Mouse (Mus musculus): ENCODE measurements around the gene Rala. TPM values are rescaled to one million over a fixed set of nuclear protein-coding genes. Genes with fewer than 3 reads are reported as not detected.

Gene Rala
- polyA plus RNA-seq, 1 experiment from 2014 or later = 239 TPM

- no peak overlapping the region for H3K9ac ChIP-seq (replicated peaks)
- no peaks in the 10 kb centered on the region for H3K9me3 ChIP-seq (replicated peaks)
- H3K27me3 ChIP-seq (replicated peaks) = no peaks in the 10 kb centered on the region
- H3K36me3 ChIP-seq = no peaks in the 10 kb centered on the region
- WGBS = 94% methylated on average over 2 of the region's 2 CpGs
- H3K4me2 ChIP-seq = no peak overlapping the region
- H3K27ac ChIP-seq (replicated peaks) = no peak overlapping the region
- no peaks in the 10 kb centered on the region for H3K4me1 ChIP-seq
- no peak for ATAC-seq (ENCODE audit: low FRiP score)
- H3K4me3 ChIP-seq (replicated peaks) = no peak overlapping the region
These were observed 77.3 kb downstream of the Rala start for GRCm38 (mm10) chr13:17866741-17867140.

- 89% methylated on average over 6 of the region's 6 CpGs for WGBS
- H3K27me3 ChIP-seq (replicated peaks) = no peaks in the 10 kb centered on the region
- no peak for ATAC-seq (ENCODE audit: low FRiP score)
- H3K36me3 ChIP-seq = no peaks in the 10 kb centered on the region
- no peak overlapping the region for H3K4me3 ChIP-seq (replicated peaks)
- no peak overlapping the region for H3K9ac ChIP-seq (replicated peaks)
- no peak overlapping the region for H3K4me2 ChIP-seq
- H3K4me1 ChIP-seq = peaks cover 13% of the 10 kb centered on the region
- no peaks in the 10 kb centered on the region for H3K9me3 ChIP-seq (replicated peaks)
- no peak overlapping the region for H3K27ac ChIP-seq (replicated peaks)
These were observed 83.5 kb downstream of the Rala start for GRCm38 (mm10) chr13:17860536-17860935.

DNA sequence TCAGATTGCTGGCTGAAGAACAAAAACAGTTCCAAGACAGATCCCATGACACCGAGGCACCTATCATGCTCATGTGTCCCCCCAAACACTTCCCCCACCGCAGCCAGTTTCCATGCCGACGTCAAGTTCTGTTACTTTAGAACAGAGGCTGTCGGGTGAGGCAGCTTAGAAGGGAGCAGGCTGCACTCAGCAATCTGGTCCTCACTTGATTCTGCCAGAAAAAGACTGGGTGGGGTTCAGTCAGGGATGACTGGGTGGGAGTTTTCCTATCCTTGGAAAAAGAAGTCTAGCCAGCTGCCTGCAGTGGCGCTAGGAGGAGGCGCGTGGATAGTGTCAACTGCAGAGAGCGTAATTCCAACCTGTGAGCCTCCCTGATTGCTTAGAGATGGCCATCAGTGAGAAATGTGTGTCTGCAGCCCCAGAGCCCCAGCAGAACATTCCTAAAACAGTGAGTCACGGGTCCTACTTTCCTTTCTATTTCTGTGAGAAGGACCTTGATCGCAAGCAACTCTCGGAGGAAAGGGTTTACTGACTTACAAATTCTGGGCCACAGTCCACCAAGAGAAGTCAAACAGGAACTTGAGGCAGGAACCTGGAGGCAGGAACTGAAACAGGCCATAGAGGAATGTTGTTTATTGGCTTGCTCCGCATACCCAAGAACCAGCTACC lies 84.5 kb downstream of the Rala start:
- H3K36me3 ChIP-seq = no peaks in the 10 kb centered on the region
- no peaks in the 10 kb centered on the region for H3K27me3 ChIP-seq (replicated peaks)
- H3K4me2 ChIP-seq = no peak overlapping the region
- 89% methylated on average over 13 of the region's 13 CpGs for WGBS
- H3K9ac ChIP-seq (replicated peaks) = no peak overlapping the region
- H3K4me3 ChIP-seq (replicated peaks) = no peak overlapping the region
- no peak for ATAC-seq (ENCODE audit: low FRiP score)
- H3K9me3 ChIP-seq (replicated peaks) = no peaks in the 10 kb centered on the region
- H3K4me1 ChIP-seq = peaks cover 22% of the 10 kb centered on the region
- H3K27ac ChIP-seq (replicated peaks) = no peak overlapping the region

DNA sequence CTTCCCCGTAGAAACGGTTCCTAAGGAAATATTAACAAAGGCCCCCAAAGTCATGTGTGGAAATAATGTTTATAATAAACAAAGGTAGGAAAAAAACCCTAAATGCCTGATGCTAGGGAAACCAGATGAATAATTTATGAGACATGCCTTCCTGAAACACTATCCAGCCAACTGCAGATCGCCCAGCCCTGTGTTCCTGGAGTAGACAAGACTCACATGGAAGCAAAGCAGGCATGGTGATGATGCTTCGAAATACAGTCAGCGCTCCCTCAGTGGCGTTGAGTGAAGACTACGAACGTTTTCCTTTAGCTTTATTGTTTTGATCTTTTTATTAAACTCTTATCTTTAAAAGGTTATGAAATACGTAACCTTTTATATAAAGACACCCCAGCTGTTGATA lies 87.0 kb downstream of the Rala start:
- Histone ChIP-seq H3K9ac (replicated peaks) (no peak overlapping the region), H3K4me1 (peaks cover 22% of the 10 kb centered on the region), H3K9me3 (replicated peaks) (no peaks in the 10 kb centered on the region), H3K4me2 (no peak overlapping the region), H3K4me3 (replicated peaks) (no peak overlapping the region), H3K27me3 (replicated peaks) (no peaks in the 10 kb centered on the region), H3K36me3 (no peaks in the 10 kb centered on the region), H3K27ac (replicated peaks) (no peak overlapping the region)
- 68% methylated on average over 9 of the region's 9 CpGs for WGBS
- peak; percentile 60 for ATAC-seq (ENCODE audit: low FRiP score)

- Histone ChIP-seq H3K27ac (replicated peaks) (no peak overlapping the region; the same call in 1 of the 2 replicates), H3K27me3 (replicated peaks) (no peaks in the 10 kb centered on the region), H3K9ac (replicated peaks) (no peak overlapping the region), H3K4me1 (peaks cover 22% of the 10 kb centered on the region), H3K4me3 (replicated peaks) (no peak overlapping the region), H3K36me3 (no peaks in the 10 kb centered on the region), H3K9me3 (replicated peaks) (no peaks in the 10 kb centered on the region), H3K4me2 (peak overlapping the region; percentile 38)
- peak; percentile 65; the same call in 1 of the 2 replicates for ATAC-seq (ENCODE audit: low FRiP score)
- WGBS = 14% methylated on average over 13 of the region's 13 CpGs
These were observed 88.4 kb downstream of the Rala start for GRCm38 (mm10) chr13:17855492-17856138.

- ATAC-seq (ENCODE audit: low FRiP score) = no peak
- no peaks in the 10 kb centered on the region for H3K36me3 ChIP-seq
- H3K4me1 ChIP-seq = peaks cover 22% of the 10 kb centered on the region
- no peak overlapping the region for H3K4me2 ChIP-seq
- no peak overlapping the region for H3K27ac ChIP-seq (replicated peaks)
- H3K9me3 ChIP-seq (replicated peaks) = no peaks in the 10 kb centered on the region
- no peaks in the 10 kb centered on the region for H3K27me3 ChIP-seq (replicated peaks)
- no peak overlapping the region for H3K9ac ChIP-seq (replicated peaks)
- WGBS = 62% methylated on average over 6 of the region's 6 CpGs
- no peak overlapping the region for H3K4me3 ChIP-seq (replicated peaks)
These were observed 89.3 kb downstream of the Rala start for GRCm38 (mm10) chr13:17854755-17855154.

GRCm38 (mm10) chr13:17843336-17843735 lies 100.7 kb downstream of the Rala start:
- Histone ChIP-seq H3K4me1 (no peaks in the 10 kb centered on the region), H3K27ac (replicated peaks) (no peak overlapping the region), H3K27me3 (replicated peaks) (no peaks in the 10 kb centered on the region), H3K4me3 (replicated peaks) (no peak overlapping the region), H3K4me2 (no peak overlapping the region), H3K9me3 (replicated peaks) (no peaks in the 10 kb centered on the region), H3K9ac (replicated peaks) (no peak overlapping the region), H3K36me3 (no peaks in the 10 kb centered on the region)
- 89% methylated on average over 2 of the region's 2 CpGs for WGBS
- ATAC-seq (ENCODE audit: low FRiP score) = no peak

GRCm38 (mm10) chr13:17842756-17843155 lies 101.3 kb downstream of the Rala start:
- 16% methylated on average over 4 of the region's 4 CpGs for WGBS
- ATAC-seq (ENCODE audit: low FRiP score) = no peak
- H3K36me3 ChIP-seq = no peaks in the 10 kb centered on the region
- H3K4me2 ChIP-seq = no peak overlapping the region
- no peak overlapping the region for H3K27ac ChIP-seq (replicated peaks)
- H3K9me3 ChIP-seq (replicated peaks) = no peaks in the 10 kb centered on the region
- no peak overlapping the region for H3K4me3 ChIP-seq (replicated peaks)
- H3K4me1 ChIP-seq = 0 out of 2 replicates have a peak, but pooled peaks cover 2% of the 10 kb centered on the region
- no peak overlapping the region for H3K9ac ChIP-seq (replicated peaks)
- H3K27me3 ChIP-seq (replicated peaks) = no peaks in the 10 kb centered on the region

DNA sequence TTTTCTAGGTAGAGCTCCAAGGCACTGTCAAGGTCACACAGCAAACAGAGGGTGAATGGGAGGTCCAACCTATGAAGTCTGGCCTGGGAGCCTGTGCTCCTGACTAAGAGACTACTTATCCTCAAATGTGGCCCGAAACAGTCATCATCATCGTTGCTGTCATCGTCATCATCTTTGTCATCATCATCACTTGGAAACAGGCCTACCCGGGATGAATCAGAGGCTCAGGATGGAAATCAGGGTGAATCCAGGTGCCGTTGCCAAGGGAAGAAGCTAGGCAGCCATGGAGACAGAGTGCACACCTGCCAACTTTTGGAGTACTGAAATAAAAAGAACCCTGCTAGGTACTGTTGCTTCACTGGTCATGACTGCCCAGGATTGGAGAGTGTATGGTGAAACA lies 104.9 kb downstream of the Rala start:
- no peaks in the 10 kb centered on the region for H3K27me3 ChIP-seq (replicated peaks)
- no peak overlapping the region for H3K27ac ChIP-seq (replicated peaks)
- H3K9me3 ChIP-seq (replicated peaks) = no peaks in the 10 kb centered on the region
- no peak overlapping the region for H3K9ac ChIP-seq (replicated peaks)
- H3K4me2 ChIP-seq = no peak overlapping the region
- no peaks in the 10 kb centered on the region for H3K36me3 ChIP-seq
- 85% methylated on average over 5 of the region's 5 CpGs for WGBS
- ATAC-seq (ENCODE audit: low FRiP score) = no peak
- no peak overlapping the region for H3K4me3 ChIP-seq (replicated peaks)
- H3K4me1 ChIP-seq = 0 out of 2 replicates have a peak, but pooled peaks cover 4% of the 10 kb centered on the region

GRCm38 (mm10) chr13:17838484-17838851 lies 105.6 kb downstream of the Rala start:
- no peaks in the 10 kb centered on the region for H3K9me3 ChIP-seq (replicated peaks)
- H3K4me1 ChIP-seq = 0 out of 2 replicates have a peak, but pooled peaks cover 4% of the 10 kb centered on the region
- no peaks in the 10 kb centered on the region for H3K36me3 ChIP-seq
- no peak overlapping the region for H3K9ac ChIP-seq (replicated peaks)
- 32% methylated on average over 4 of the region's 4 CpGs for WGBS
- no peaks in the 10 kb centered on the region for H3K27me3 ChIP-seq (replicated peaks)
- H3K27ac ChIP-seq (replicated peaks) = no peak overlapping the region
- H3K4me2 ChIP-seq = no peak overlapping the region
- H3K4me3 ChIP-seq (replicated peaks) = no peak overlapping the region
- peak; percentile 47; the same call in 1 of the 2 replicates for ATAC-seq (ENCODE audit: low FRiP score)

GRCm38 (mm10) chr13:17837610-17838483 lies 106.2 kb downstream of the Rala start:
- 44% methylated on average over 16 of the region's 16 CpGs for WGBS
- H3K27me3 ChIP-seq (replicated peaks) = no peaks in the 10 kb centered on the region
- no peak; the same call in none of the 2 replicates for ATAC-seq (ENCODE audit: low FRiP score)
- H3K4me2 ChIP-seq = no peak overlapping the region; the same call in 1 of the 2 replicates
- no peak overlapping the region for H3K4me3 ChIP-seq (replicated peaks)
- H3K9me3 ChIP-seq (replicated peaks) = no peaks in the 10 kb centered on the region
- H3K36me3 ChIP-seq = no peaks in the 10 kb centered on the region
- H3K27ac ChIP-seq (replicated peaks) = no peak overlapping the region
- H3K9ac ChIP-seq (replicated peaks) = no peak overlapping the region
- 0 out of 2 replicates have a peak, but pooled peaks cover 4% of the 10 kb centered on the region for H3K4me1 ChIP-seq

Measured in neural tube, embryonic 15.5 days (tissue).